Mouse (Mus musculus) layer of hippocampus, adult 9-11 months (tissue): ENCODE data around the gene Akt1.

Source experiments
- DNase-seq: peaks from one replicate; pipeline ENCODE4 v3.0.0; 2022

The Akt1 gene

GRCm38 (mm10) chr12:112660576-112661326 is 13.9 kb downstream of the Akt1 start:
- DNase-seq, result no peak

GRCm38 (mm10) chr12:112659109-112659508 is 15.6 kb downstream of the Akt1 start:
- DNase-seq, result no peak

- no peak for DNase-seq
Observed at GRCm38 (mm10) chr12:112658619-112659018, 16.1 kb downstream of the Akt1 start.

- no peak for DNase-seq
Observed at GRCm38 (mm10) chr12:112654076-112654475, 20.6 kb downstream of the Akt1 start.

GRCm38 (mm10) chr12:112653157-112653824 is 21.4 kb downstream of the Akt1 start:
- DNase-seq, result peak; percentile 85

GRCm38 (mm10) chr12:112651778-112652439 is 22.8 kb downstream of the Akt1 start:
- no peak for DNase-seq

- no peak for DNase-seq
Observed at GRCm38 (mm10) chr12:112648081-112648480, 26.6 kb downstream of the Akt1 start.

GRCm38 (mm10) chr12:112646139-112646538 is 28.5 kb downstream of the Akt1 start:
- no peak for DNase-seq

GRCm38 (mm10) chr12:112644855-112645506 is 29.7 kb downstream of the Akt1 start:
- no peak for DNase-seq

GRCm38 (mm10) chr12:112644180-112644854 is 30.4 kb downstream of the Akt1 start, which contains the start of gene Siva1:
Gene Siva1 (plus strand): TSS chr12:112644679.
- DNase-seq, result peak; percentile 99

- no peak for DNase-seq
Observed at GRCm38 (mm10) chr12:112643126-112643525, 31.6 kb downstream of the Akt1 start.

- no peak for DNase-seq
Observed at GRCm38 (mm10) chr12:112639526-112639925, 35.2 kb downstream of the Akt1 start.

GRCm38 (mm10) chr12:112633686-112634085 is 41.0 kb downstream of the Akt1 start:
- DNase-seq, result no peak

- DNase-seq, result no peak
Observed at GRCm38 (mm10) chr12:112632907-112633306, 41.8 kb downstream of the Akt1 start.

GRCm38 (mm10) chr12:112632084-112632777 is 42.5 kb downstream of the Akt1 start:
- no peak for DNase-seq

- DNase-seq, result no peak
Observed at GRCm38 (mm10) chr12:112631472-112631871, 43.2 kb downstream of the Akt1 start.

GRCm38 (mm10) chr12:112630796-112631195 is 43.9 kb downstream of the Akt1 start:
- DNase-seq, result no peak

- no peak for DNase-seq
Observed at GRCm38 (mm10) chr12:112630029-112630428, 44.7 kb downstream of the Akt1 start.

- peak; percentile 86 for DNase-seq
Observed at GRCm38 (mm10) chr12:112628928-112629721, 45.6 kb downstream of the Akt1 start.

GRCm38 (mm10) chr12:112628197-112628596 is 46.5 kb downstream of the Akt1 start:
- DNase-seq, result no peak
